Mouse (Mus musculus): ENCODE results near the gene Ptpn20. TPM values are rescaled to one million over a fixed set of nuclear protein-coding genes. Genes with fewer than 3 reads are reported as not detected.

Gene Ptpn20
- 0.11 and 0.17 TPM in 2 replicates for polyA plus RNA-seq (2016; fragmentation: Nextera tagmentation; extraction: Ambion mirVana)

DNA sequence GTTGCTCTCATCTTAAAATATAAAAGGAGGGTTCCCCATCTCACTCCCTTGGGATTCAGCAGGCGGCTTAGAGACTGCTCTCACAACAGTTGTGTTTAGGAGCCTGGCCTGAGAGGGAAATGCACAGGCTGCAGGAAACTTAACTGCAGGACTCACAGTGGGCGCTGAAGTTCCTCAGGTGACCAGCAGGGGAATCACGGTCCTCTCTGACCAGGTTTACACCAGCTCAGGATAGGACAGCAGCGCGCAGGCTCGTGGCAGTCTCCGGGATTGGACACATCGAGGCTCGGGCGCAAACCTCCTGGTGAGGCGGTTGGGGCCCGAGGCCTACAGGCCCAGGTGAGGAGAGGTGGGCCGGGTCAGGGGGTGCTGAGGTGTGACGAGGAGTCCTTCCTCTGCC lies at the start of gene Ptpn20:
Gene Ptpn20, plus strand, starts transcription at position 257 of the 400 bp plus-strand sequence.
- Histone ChIP-seq H3K4me2 (replicated peaks) (no peak within 1 kb of the TSS), H3K27me3 (no peaks in the 10 kb centered on the region), H3K27ac (no peak within 1 kb of the TSS), H3K4me3 (no peak within 1 kb of the TSS), H3K9ac (no peak within 1 kb of the TSS), H3K4me1 (no peaks in the 10 kb centered on the region), H3K36me3 (no peaks in the 10 kb centered on the region), H3K9me3 (no peaks in the 10 kb centered on the region)
- no peak for ATAC-seq (ENCODE audit: insufficient number of reproducible peaks, insufficient read depth, low FRiP score, low TSS enrichment)
- WGBS: 59% methylated on average over 14 of the region's 14 CpGs

DNA sequence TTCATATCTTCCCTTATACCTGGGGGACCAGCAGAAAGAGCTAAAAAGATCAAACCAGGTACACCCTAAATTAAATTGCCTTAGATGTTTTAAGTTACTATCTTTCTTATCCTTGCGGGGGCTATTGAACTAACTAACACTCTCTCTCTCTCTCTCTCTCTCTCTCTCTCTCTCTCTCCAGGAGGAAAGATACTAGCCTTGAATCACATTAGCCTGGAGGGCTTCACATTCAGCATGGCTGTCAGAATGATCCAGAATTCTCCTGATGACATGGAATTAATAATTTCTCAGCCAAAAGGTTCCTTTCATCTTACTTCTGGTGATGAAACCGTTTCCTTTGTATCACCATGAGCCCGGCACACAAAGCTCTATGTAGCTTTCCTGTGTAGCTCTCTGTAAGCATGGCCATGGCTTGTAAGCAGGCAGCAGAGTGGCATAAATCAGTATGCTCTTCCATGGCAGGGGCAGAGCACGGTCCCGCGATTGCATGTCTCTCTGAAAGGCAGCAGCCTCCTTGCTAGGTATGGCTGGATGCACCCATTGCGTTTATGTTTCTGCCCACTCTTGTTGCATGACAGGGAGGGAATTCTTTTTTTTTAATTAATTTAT lies 49.3 kb upstream of the Ptpn20 start:
- no peak for ATAC-seq (ENCODE audit: insufficient number of reproducible peaks, insufficient read depth, low FRiP score, low TSS enrichment)
- no peak overlapping the region for H3K9ac ChIP-seq
- no peak overlapping the region for H3K4me3 ChIP-seq
- H3K9me3 ChIP-seq: no peaks in the 10 kb centered on the region
- H3K36me3 ChIP-seq: no peaks in the 10 kb centered on the region
- H3K4me2 ChIP-seq (replicated peaks): no peak overlapping the region
- no peaks in the 10 kb centered on the region for H3K4me1 ChIP-seq
- H3K27me3 ChIP-seq: no peaks in the 10 kb centered on the region
- 86% methylated on average over 7 of the region's 7 CpGs for WGBS
- no peak overlapping the region for H3K27ac ChIP-seq

DNA sequence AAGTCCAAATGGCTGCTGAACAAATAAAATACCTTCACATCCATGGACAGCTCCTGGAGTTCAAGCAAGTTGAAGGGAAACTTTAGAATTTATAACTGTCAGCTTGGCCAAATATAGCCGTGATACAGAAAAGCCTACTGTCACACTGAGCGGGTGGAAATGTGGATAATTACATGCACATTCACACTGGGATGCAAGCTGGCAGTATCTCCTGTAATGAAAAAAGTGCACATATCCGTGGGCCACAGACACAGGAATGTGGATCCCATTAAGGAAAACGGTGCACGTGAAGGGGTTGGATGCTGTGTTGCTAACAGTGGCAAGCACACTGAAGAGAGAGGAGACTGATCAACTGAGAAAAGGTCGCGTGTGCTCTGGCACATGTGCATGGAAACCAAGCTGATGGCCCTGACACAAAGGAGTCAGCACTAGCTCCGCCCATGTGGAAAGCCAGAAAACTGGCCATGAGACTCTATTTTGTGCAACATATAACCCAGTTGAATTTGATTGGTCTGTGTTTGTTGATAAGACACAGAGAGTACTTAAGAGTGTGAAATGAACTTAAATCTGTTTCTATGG lies 43.4 kb upstream of the Ptpn20 start:
- Histone ChIP-seq H3K27ac (no peak overlapping the region), H3K4me2 (replicated peaks) (no peak overlapping the region), H3K4me3 (no peak overlapping the region), H3K4me1 (no peaks in the 10 kb centered on the region), H3K9ac (no peak overlapping the region), H3K27me3 (no peaks in the 10 kb centered on the region), H3K9me3 (no peaks in the 10 kb centered on the region), H3K36me3 (no peaks in the 10 kb centered on the region)
- WGBS: 66% methylated on average over 8 of the region's 8 CpGs
- ATAC-seq (ENCODE audit: insufficient number of reproducible peaks, insufficient read depth, low FRiP score, low TSS enrichment): no peak

DNA sequence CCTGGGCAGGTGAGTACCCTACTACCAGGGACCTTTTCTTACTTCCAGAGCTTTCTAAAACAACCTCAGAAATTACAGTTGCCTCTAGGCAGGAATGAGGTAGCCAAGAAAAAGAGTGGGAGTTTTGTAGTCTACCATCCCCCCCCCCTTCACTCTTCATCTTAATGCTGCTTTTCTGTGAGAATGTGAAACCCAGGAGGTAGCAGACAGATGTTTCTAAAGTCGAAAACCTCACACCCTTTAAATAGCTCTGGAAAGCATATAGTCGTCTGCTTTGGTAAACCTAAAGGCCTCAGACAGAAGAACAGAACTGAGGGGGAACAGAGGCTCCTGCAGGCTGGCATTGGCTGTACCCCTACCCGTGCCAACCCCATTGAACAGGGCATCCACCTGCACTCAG lies 40.4 kb upstream of the Ptpn20 start:
- Histone ChIP-seq H3K4me2 (replicated peaks) (no peak overlapping the region), H3K36me3 (no peaks in the 10 kb centered on the region), H3K27ac (no peak overlapping the region), H3K4me3 (no peak overlapping the region), H3K27me3 (no peaks in the 10 kb centered on the region), H3K4me1 (no peaks in the 10 kb centered on the region), H3K9ac (no peak overlapping the region), H3K9me3 (no peaks in the 10 kb centered on the region)
- ATAC-seq (ENCODE audit: insufficient number of reproducible peaks, insufficient read depth, low FRiP score, low TSS enrichment): no peak
- 63% methylated on average over 3 of the region's 3 CpGs for WGBS

DNA sequence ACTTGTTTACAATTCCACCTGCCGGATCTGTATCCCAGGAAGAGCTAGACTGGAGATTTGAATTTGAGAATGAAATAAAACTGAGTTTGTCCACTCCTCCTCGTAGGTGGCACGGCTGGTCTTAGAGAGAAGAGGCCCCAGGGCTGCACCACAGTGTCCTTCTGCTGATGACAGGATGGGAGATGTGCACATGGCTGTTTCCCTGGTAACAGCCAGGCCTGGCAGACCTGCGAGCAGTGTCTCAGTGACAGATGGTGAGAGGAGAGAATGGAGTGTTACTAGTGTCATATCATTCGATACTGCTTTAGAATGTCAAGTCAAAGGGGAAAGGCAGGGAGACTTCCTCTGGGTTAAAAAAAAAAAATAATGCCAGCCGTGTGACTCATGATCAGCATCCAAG lies 39.2 kb upstream of the Ptpn20 start:
- H3K9me3 ChIP-seq: no peaks in the 10 kb centered on the region
- no peaks in the 10 kb centered on the region for H3K36me3 ChIP-seq
- no peaks in the 10 kb centered on the region for H3K27me3 ChIP-seq
- 74% methylated on average over 6 of the region's 6 CpGs for WGBS
- no peak overlapping the region for H3K27ac ChIP-seq
- no peak overlapping the region for H3K9ac ChIP-seq
- ATAC-seq (ENCODE audit: insufficient number of reproducible peaks, insufficient read depth, low FRiP score, low TSS enrichment): no peak
- H3K4me3 ChIP-seq: no peak overlapping the region
- no peaks in the 10 kb centered on the region for H3K4me1 ChIP-seq
- H3K4me2 ChIP-seq (replicated peaks): no peak overlapping the region

DNA sequence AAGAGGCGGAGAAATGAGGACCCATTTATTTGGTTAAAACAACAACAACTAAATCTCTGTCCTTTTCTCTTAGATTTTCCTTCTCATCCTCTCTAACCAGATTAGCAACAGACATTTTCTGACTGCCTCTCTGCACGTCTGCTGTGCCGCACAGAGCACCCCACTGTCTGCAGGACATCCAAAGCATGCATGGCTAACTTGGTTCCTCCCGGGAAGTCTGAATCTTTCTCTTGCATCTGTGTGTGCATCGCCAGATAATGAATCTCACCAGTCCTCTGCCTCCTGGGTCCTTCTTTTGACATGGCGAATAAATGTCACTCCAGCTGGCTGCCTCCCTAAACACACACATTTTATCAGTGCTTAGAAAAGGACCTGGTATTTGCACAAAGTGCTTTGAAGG lies 18.3 kb upstream of the Ptpn20 start:
- H3K9ac ChIP-seq: no peak overlapping the region
- H3K9me3 ChIP-seq: no peaks in the 10 kb centered on the region
- 41% methylated on average over 6 of the region's 6 CpGs for WGBS
- no peaks in the 10 kb centered on the region for H3K27me3 ChIP-seq
- ATAC-seq (ENCODE audit: insufficient number of reproducible peaks, insufficient read depth, low FRiP score, low TSS enrichment): no peak
- H3K4me3 ChIP-seq: no peak overlapping the region
- H3K36me3 ChIP-seq: no peaks in the 10 kb centered on the region
- H3K27ac ChIP-seq: no peak overlapping the region
- no peak overlapping the region for H3K4me2 ChIP-seq (replicated peaks)
- no peaks in the 10 kb centered on the region for H3K4me1 ChIP-seq

DNA sequence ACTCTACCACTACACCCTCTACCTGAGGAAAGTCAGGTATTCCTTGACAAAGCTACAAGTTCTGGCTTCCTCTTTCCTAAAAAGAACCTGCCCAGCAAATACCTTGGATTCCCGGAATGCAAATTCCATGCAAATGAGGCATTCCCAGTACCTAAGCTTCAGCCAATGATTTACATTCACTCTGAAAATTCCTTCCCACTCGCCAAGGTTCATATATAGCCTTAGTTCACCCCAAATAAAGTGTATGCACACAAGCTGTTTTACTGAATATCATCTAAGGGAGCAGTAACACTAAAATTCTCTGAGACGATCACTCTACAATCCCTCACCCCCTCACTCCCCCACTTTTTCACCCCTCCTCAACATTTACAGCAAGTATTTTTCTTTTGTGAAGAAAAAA lies 15.4 kb upstream of the Ptpn20 start:
- H3K27me3 ChIP-seq: no peaks in the 10 kb centered on the region
- no peak overlapping the region for H3K4me2 ChIP-seq (replicated peaks)
- no peak overlapping the region for H3K4me3 ChIP-seq
- no peaks in the 10 kb centered on the region for H3K4me1 ChIP-seq
- 78% methylated on average over 3 of the region's 3 CpGs for WGBS
- H3K36me3 ChIP-seq: no peaks in the 10 kb centered on the region
- H3K9ac ChIP-seq: no peak overlapping the region
- H3K27ac ChIP-seq: no peak overlapping the region
- no peaks in the 10 kb centered on the region for H3K9me3 ChIP-seq
- ATAC-seq (ENCODE audit: insufficient number of reproducible peaks, insufficient read depth, low FRiP score, low TSS enrichment): no peak

DNA sequence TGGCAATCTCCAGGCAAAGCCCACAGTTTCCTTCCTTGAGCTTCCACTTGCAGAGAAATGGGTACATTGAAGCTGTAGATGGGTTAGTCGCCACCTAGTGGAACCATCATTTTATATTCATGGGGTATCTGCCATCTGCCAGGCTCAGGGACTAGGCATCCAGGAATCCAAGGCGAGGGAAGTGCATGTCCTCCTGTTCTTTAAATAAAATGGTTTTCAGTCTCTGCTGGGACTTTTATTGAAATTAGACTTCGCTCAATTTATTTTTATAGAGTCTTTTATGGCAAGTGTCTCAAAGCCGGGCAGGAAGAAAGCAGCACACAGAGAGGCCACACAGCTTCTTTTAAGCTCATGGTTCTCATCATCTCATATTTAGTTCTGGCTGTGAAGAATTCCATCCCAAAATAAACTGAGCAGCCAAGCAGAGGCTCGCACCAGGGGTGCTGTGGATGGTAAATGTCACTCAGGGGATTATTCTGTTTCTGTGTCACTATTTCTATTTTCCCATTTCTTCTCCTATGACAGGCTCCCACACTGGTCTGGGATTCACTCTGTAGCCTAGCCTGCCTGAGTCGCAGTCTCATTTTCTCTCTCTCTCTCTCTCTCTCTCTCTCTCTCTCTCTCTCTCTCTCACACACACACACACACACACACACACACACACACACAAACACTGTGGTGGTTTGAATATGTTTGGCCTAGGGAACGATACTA lies 9.1 kb upstream of the Ptpn20 start:
- no peaks in the 10 kb centered on the region for H3K36me3 ChIP-seq
- H3K4me3 ChIP-seq: no peak overlapping the region
- no peaks in the 10 kb centered on the region for H3K27me3 ChIP-seq
- H3K9me3 ChIP-seq: no peaks in the 10 kb centered on the region
- ATAC-seq (ENCODE audit: insufficient number of reproducible peaks, insufficient read depth, low FRiP score, low TSS enrichment): no peak
- H3K9ac ChIP-seq: no peak overlapping the region
- 63% methylated on average over 7 of the region's 7 CpGs for WGBS
- no peak overlapping the region for H3K4me2 ChIP-seq (replicated peaks)
- H3K4me1 ChIP-seq: no peaks in the 10 kb centered on the region
- H3K27ac ChIP-seq: no peak overlapping the region

DNA sequence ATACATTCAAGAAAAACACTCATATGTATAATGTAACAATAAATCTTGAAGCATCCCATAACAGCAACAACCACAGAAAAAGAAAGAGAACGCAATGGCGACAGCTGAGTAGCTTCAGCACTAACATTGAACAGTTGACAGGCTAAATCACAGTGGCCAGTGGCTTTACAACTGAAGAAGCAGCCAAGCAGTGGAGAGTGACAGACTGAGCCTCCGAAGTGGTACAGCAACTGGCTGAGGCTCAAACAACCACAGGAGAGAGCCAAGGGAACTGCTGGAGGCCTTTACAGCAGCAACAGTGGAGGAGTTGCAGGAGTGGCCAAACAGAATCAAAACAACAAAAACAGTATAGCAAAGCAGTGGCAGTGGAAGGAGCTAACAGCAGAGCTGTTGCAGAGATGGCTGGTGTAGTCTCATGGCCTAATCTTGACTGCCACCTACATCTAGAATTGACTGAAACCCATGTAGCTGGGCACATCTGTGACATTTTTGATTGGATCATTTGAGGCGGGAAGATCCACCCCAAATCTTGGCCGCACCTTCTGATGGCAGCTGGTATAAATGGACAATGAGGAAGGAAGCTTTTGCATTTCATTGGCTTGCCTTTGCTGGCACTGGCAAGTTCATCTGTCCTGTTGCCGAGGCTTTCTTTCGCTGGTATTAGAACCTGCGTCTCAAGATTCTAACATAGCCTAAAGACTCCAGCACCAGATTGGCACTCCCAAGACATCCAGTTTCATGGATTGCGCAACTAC lies 9.5 kb downstream of the Ptpn20 start:
- Histone ChIP-seq H3K4me3 (no peak overlapping the region), H3K27me3 (no peaks in the 10 kb centered on the region), H3K9ac (no peak overlapping the region), H3K27ac (no peak overlapping the region), H3K36me3 (no peaks in the 10 kb centered on the region), H3K9me3 (no peaks in the 10 kb centered on the region), H3K4me1 (no peaks in the 10 kb centered on the region), H3K4me2 (replicated peaks) (no peak overlapping the region)
- ATAC-seq (ENCODE audit: insufficient number of reproducible peaks, insufficient read depth, low FRiP score, low TSS enrichment): no peak
- WGBS: 90% methylated on average over 9 of the region's 9 CpGs

DNA sequence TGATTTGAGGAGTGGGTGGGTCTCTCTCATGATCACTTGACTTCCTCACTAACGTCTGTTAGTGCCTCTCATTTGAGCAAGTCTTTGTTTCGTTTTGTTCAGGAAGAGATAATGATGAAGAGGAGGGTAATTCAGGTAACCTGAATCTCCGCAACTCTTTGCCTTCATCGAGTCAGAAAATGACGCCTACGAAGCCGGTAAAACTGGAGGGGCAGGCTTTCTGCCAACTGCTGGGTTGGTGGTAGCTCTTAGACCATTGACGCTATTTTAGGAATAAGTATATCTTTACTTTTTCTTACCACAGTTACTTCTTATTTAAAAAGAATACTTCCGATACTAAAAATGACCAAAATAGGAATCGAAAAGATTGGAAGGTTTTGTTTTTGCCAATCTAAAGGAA lies 18.4 kb downstream of the Ptpn20 start:
- no peak overlapping the region for H3K9ac ChIP-seq
- no peaks in the 10 kb centered on the region for H3K9me3 ChIP-seq
- no peak for ATAC-seq (ENCODE audit: insufficient number of reproducible peaks, insufficient read depth, low FRiP score, low TSS enrichment)
- no peaks in the 10 kb centered on the region for H3K4me1 ChIP-seq
- no peaks in the 10 kb centered on the region for H3K36me3 ChIP-seq
- no peak overlapping the region for H3K4me2 ChIP-seq (replicated peaks)
- no peaks in the 10 kb centered on the region for H3K27me3 ChIP-seq
- H3K27ac ChIP-seq: no peak overlapping the region
- 70% methylated on average over 10 of the region's 10 CpGs for WGBS
- no peak overlapping the region for H3K4me3 ChIP-seq

DNA sequence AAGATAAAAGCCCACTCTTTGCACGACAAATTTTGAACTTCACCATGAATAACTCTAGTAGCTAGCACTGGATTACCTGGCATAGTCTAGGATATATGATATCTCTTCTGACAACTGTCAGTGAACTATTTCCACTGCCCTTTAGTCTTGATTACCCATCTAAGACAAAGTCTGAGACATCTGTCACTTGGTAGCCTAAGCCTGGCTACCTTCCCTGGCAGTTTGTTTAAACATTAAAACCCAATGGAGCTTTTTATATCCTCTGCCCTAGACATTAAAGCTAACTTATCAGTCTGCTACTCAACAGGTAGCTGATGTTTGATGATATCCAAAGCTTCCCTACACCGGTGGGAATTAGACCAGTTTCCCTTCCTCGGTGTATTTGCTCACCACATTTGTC lies 36.0 kb downstream of the Ptpn20 start:
- no peaks in the 10 kb centered on the region for H3K36me3 ChIP-seq
- no peak overlapping the region for H3K4me3 ChIP-seq
- H3K9me3 ChIP-seq: no peaks in the 10 kb centered on the region
- H3K27me3 ChIP-seq: no peaks in the 10 kb centered on the region
- H3K4me1 ChIP-seq: no peaks in the 10 kb centered on the region
- WGBS: 83% methylated on average over 3 of the region's 3 CpGs
- no peak overlapping the region for H3K4me2 ChIP-seq (replicated peaks)
- ATAC-seq (ENCODE audit: insufficient number of reproducible peaks, insufficient read depth, low FRiP score, low TSS enrichment): no peak
- no peak overlapping the region for H3K9ac ChIP-seq
- no peak overlapping the region for H3K27ac ChIP-seq
